Mouse (Mus musculus): Measurements from ENCODE around the gene Draxin. TPM values are rescaled to one million over a fixed set of nuclear protein-coding genes. Genes with fewer than 3 reads are reported as not detected.
"Not testable (repeated sequence)": the region's sequence is repeated elsewhere in the genome, so short reads cannot be mapped to it uniquely, and the experiment has no call there.

Draxin gene
- polyA plus RNA-seq (2015; fragmentation: Nextera tagmentation; extraction: Ambion mirVana) = 7.3 and 10.4 TPM in 2 replicates

GRCm38 (mm10) chr4:148130561-148131413, at the start of gene Draxin:
Gene Draxin, minus strand, starts transcription at chr4:148130698.
- ATAC-seq (ENCODE audit: low FRiP score) = peak; percentile 84
- Histone ChIP-seq H3K9ac (replicated peaks) (peak within 1 kb of the TSS; percentile 78), H3K4me3 (replicated peaks) (peak within 1 kb of the TSS; percentile 61), H3K9me3 (replicated peaks) (no peaks in the 10 kb centered on the region), H3K27ac (replicated peaks) (peak within 1 kb of the TSS; percentile 87), H3K36me3 (no peaks in the 10 kb centered on the region), H3K27me3 (replicated peaks) (no peaks in the 10 kb centered on the region), H3K4me2 (peak within 1 kb of the TSS; percentile 68), H3K4me1 (peaks cover 46% of the 10 kb centered on the region)
- WGBS = under 1% methylated on average over 73 of the region's 87 CpGs

- H3K4me3 ChIP-seq (replicated peaks) = no peak overlapping the region
- no peaks in the 10 kb centered on the region for H3K36me3 ChIP-seq
- peaks cover 12% of the 10 kb centered on the region; the same call in 1 of the 2 replicates for H3K27me3 ChIP-seq (replicated peaks)
- no peak overlapping the region for H3K9ac ChIP-seq (replicated peaks)
- H3K4me1 ChIP-seq = peaks cover 32% of the 10 kb centered on the region
- no peak for ATAC-seq (ENCODE audit: low FRiP score)
- no peak overlapping the region for H3K27ac ChIP-seq (replicated peaks)
- no peak overlapping the region for H3K4me2 ChIP-seq
- H3K9me3 ChIP-seq (replicated peaks) = no peaks in the 10 kb centered on the region
Observed at GRCm38 (mm10) chr4:148177716-148178115, 47.2 kb upstream of the Draxin start.

GRCm38 (mm10) chr4:148176603-148177002, 46.1 kb upstream of the Draxin start:
- H3K9me3 ChIP-seq (replicated peaks); H3K4me3 ChIP-seq (replicated peaks); H3K36me3 ChIP-seq; H3K4me2 ChIP-seq; ATAC-seq (ENCODE audit: low FRiP score); H3K9ac ChIP-seq (replicated peaks): not testable (repeated sequence)
- Histone ChIP-seq H3K27ac (replicated peaks) (0 out of 2 replicates have a peak overlapping the region, but pooled peaks have one; percentile 38), H3K4me1 (peaks cover 28% of the 10 kb centered on the region), H3K27me3 (replicated peaks) (peaks cover 13% of the 10 kb centered on the region)
- WGBS = 73% methylated on average over 5 of the region's 6 CpGs

GRCm38 (mm10) chr4:148174495-148174862, 44.0 kb upstream of the Draxin start:
- Histone ChIP-seq H3K9ac (replicated peaks) (0 out of 2 replicates have a peak overlapping the region, but pooled peaks have one; percentile 34), H3K4me3 (replicated peaks) (no peak overlapping the region; the same call in 1 of the 2 replicates)
- 11% methylated on average over 12 of the region's 12 CpGs for WGBS

GRCm38 (mm10) chr4:148173811-148174494, 43.5 kb upstream of the Draxin start:
- peak; percentile 60 for ATAC-seq (ENCODE audit: low FRiP score)
- WGBS = under 1% methylated on average over 30 of the region's 30 CpGs
- peak overlapping the region; percentile 27 for H3K4me3 ChIP-seq (replicated peaks)

More at GRCm38 (mm10) chr4:148174495-148174862, 44.0 kb upstream of the Draxin start:
- Histone ChIP-seq H3K36me3 (no peaks in the 10 kb centered on the region), H3K27me3 (replicated peaks) (peaks cover 24% of the 10 kb centered on the region), H3K27ac (replicated peaks) (peak overlapping the region; percentile 76; the same call in 1 of the 2 replicates), H3K4me2 (peak overlapping the region; percentile 57), H3K9me3 (replicated peaks) (no peaks in the 10 kb centered on the region), H3K4me1 (peaks cover 28% of the 10 kb centered on the region)
- no peak for ATAC-seq (ENCODE audit: low FRiP score)

GRCm38 (mm10) chr4:148171261-148171660, 40.8 kb upstream of the Draxin start:
- Histone ChIP-seq H3K27ac (replicated peaks) (no peak overlapping the region), H3K36me3 (no peaks in the 10 kb centered on the region), H3K4me2 (no peak overlapping the region), H3K9me3 (replicated peaks) (no peaks in the 10 kb centered on the region), H3K27me3 (replicated peaks) (peaks cover 29% of the 10 kb centered on the region), H3K4me1 (peaks cover 39% of the 10 kb centered on the region), H3K4me3 (replicated peaks) (no peak overlapping the region), H3K9ac (replicated peaks) (no peak overlapping the region)
- ATAC-seq (ENCODE audit: low FRiP score) = no peak
- WGBS = 61% methylated on average over 3 of the region's 3 CpGs

More at GRCm38 (mm10) chr4:148173811-148174494, 43.5 kb upstream of the Draxin start:
- Histone ChIP-seq H3K9me3 (replicated peaks) (no peaks in the 10 kb centered on the region), H3K4me1 (peaks cover 28% of the 10 kb centered on the region), H3K27me3 (replicated peaks) (peaks cover 26% of the 10 kb centered on the region), H3K36me3 (no peaks in the 10 kb centered on the region), H3K27ac (replicated peaks) (peak overlapping the region; percentile 76), H3K9ac (replicated peaks) (peak overlapping the region; percentile 34), H3K4me2 (peak overlapping the region; percentile 57)

DNA sequence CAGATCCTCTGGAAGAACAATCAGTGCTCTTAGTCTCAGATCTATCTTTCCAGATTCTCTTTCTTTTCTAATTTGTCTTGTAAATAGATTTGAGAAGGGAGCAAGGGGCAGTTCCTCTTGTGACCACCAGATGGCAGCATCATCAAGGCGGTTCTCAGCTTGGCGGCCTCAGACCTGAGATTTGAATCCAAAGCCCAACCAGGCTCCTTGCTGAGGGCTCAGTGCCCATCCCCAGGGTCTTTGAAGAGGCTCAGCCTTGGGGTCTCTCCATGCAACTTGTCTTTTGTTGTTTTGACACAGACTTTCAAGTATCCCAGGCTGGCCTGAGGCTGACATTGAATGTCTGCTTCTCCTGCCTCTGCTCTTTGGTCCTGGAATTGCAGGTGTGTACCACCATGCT, 40.3 kb upstream of the Draxin start:
- ATAC-seq (ENCODE audit: low FRiP score) = no peak
- peaks cover 39% of the 10 kb centered on the region for H3K4me1 ChIP-seq
- H3K9me3 ChIP-seq (replicated peaks) = no peaks in the 10 kb centered on the region
- H3K9ac ChIP-seq (replicated peaks) = no peak overlapping the region
- peaks cover 33% of the 10 kb centered on the region for H3K27me3 ChIP-seq (replicated peaks)
- no peak overlapping the region for H3K27ac ChIP-seq (replicated peaks)
- H3K36me3 ChIP-seq = no peaks in the 10 kb centered on the region
- WGBS = 2% methylated on average over 2 of the region's 2 CpGs
- H3K4me2 ChIP-seq = no peak overlapping the region
- no peak overlapping the region for H3K4me3 ChIP-seq (replicated peaks)

DNA sequence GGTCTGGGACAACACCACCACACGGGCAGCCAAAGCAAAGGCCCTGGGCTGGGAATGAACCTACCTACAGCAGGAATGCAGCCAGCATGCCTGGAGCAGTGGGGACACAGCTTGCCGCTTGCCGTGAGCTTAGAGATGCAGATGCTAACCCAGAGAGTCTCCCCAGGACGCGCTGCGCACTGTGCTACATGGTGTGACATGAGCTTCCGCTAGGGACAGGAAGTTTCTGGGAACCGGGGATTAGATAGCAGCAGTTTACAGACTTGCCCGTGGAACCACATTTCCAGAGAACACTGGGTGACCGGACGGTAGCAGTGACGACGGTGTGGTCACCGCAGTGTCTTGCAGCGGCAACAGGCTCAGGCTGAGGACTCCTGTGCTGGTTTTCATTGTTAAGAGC, 39.1 kb upstream of the Draxin start:
- H3K9ac ChIP-seq (replicated peaks) = no peak overlapping the region
- no peaks in the 10 kb centered on the region for H3K9me3 ChIP-seq (replicated peaks)
- H3K36me3 ChIP-seq = no peaks in the 10 kb centered on the region
- WGBS = 32% methylated on average over 15 of the region's 15 CpGs
- H3K27me3 ChIP-seq (replicated peaks) = peaks cover 44% of the 10 kb centered on the region
- H3K4me1 ChIP-seq = peaks cover 39% of the 10 kb centered on the region
- H3K4me3 ChIP-seq (replicated peaks) = no peak overlapping the region
- no peak for ATAC-seq (ENCODE audit: low FRiP score)
- no peak overlapping the region for H3K4me2 ChIP-seq
- H3K27ac ChIP-seq (replicated peaks) = no peak overlapping the region

GRCm38 (mm10) chr4:148168287-148168686, 37.8 kb upstream of the Draxin start:
- WGBS = 34% methylated on average over 7 of the region's 7 CpGs
- Histone ChIP-seq H3K27ac (replicated peaks) (no peak overlapping the region), H3K4me2 (no peak overlapping the region), H3K27me3 (replicated peaks) (peaks cover 50% of the 10 kb centered on the region), H3K9ac (replicated peaks) (no peak overlapping the region), H3K4me3 (replicated peaks) (no peak overlapping the region), H3K9me3 (replicated peaks) (no peaks in the 10 kb centered on the region), H3K36me3 (no peaks in the 10 kb centered on the region), H3K4me1 (peaks cover 36% of the 10 kb centered on the region)
- no peak for ATAC-seq (ENCODE audit: low FRiP score)

- peaks cover 56% of the 10 kb centered on the region for H3K27me3 ChIP-seq (replicated peaks)
- no peak; the same call in 1 of the 2 replicates for ATAC-seq (ENCODE audit: low FRiP score)
Observed at GRCm38 (mm10) chr4:148166986-148167385, 36.5 kb upstream of the Draxin start.

GRCm38 (mm10) chr4:148166431-148166830, 35.9 kb upstream of the Draxin start:
- WGBS = 4% methylated on average over 10 of the region's 10 CpGs
- H3K9ac ChIP-seq (replicated peaks) = no peak overlapping the region
- ATAC-seq (ENCODE audit: low FRiP score) = peak; percentile 72
- H3K9me3 ChIP-seq (replicated peaks) = no peaks in the 10 kb centered on the region
- H3K4me3 ChIP-seq (replicated peaks) = 0 out of 2 replicates have a peak overlapping the region, but pooled peaks have one; percentile 5
- peaks cover 59% of the 10 kb centered on the region for H3K27me3 ChIP-seq (replicated peaks)
- H3K27ac ChIP-seq (replicated peaks) = peak overlapping the region; percentile 80
- H3K4me1 ChIP-seq = peaks cover 37% of the 10 kb centered on the region
- peak overlapping the region; percentile 43 for H3K4me2 ChIP-seq
- H3K36me3 ChIP-seq = no peaks in the 10 kb centered on the region

More at GRCm38 (mm10) chr4:148166986-148167385, 36.5 kb upstream of the Draxin start:
- H3K27ac ChIP-seq (replicated peaks) = peak overlapping the region; percentile 80
- H3K4me1 ChIP-seq = peaks cover 36% of the 10 kb centered on the region
- H3K4me2 ChIP-seq = peak overlapping the region; percentile 43
- H3K9ac ChIP-seq (replicated peaks) = no peak overlapping the region
- H3K4me3 ChIP-seq (replicated peaks) = 0 out of 2 replicates have a peak overlapping the region, but pooled peaks have one; percentile 5
- H3K9me3 ChIP-seq (replicated peaks) = no peaks in the 10 kb centered on the region
- 26% methylated on average over 4 of the region's 4 CpGs for WGBS
- H3K36me3 ChIP-seq = no peaks in the 10 kb centered on the region

All from neural tube, embryonic 15.5 days (tissue).